Mouse (Mus musculus) forebrain, postnatal 0 days (tissue): Measurements from ENCODE around the gene Hoxc4. TPM values are rescaled to one million over a fixed set of nuclear protein-coding genes. Genes with fewer than 3 reads are reported as not detected.

Source experiments
- ATAC-seq: fragments of 200-750 bp; cut with Nextera tagmentation; 2 replicates; pipeline ENCODE4 v1.8.0; 2017; ENCODE audit warnings: mild to moderate bottlenecking, moderate library complexity
- DNase-seq: peaks from one replicate; pipeline ENCODE4 v3.0.0-alpha.2; 2015
- H3K27ac ChIP-seq: fragments of 300-500 bp; sonication (generic); 2 replicates; pipeline ENCODE4 v1.5.1; 2014; ENCODE audit warnings: low read depth, mild to moderate bottlenecking, antibody characterized with exemption, low read length, moderate library complexity, mixed read lengths
- H3K27me3 ChIP-seq: fragments of 300-500 bp; sonication (generic); 2 replicates; pipeline ENCODE4 v1.6.1; 2014; ENCODE audit warnings: mild to moderate bottlenecking, low read length, mixed read lengths; ENCODE audit not compliant: insufficient read depth
- H3K36me3 ChIP-seq: fragments of 300-500 bp; sonication (generic); 2 replicates; pipeline ENCODE4 v1.6.1; 2014; ENCODE audit warnings: mild to moderate bottlenecking, moderate library complexity; ENCODE audit not compliant: insufficient read depth
- H3K4me1 ChIP-seq: fragments of 300-500 bp; sonication (generic); 2 replicates; pipeline ENCODE4 v1.6.1; 2014; ENCODE audit warnings: antibody characterized with exemption; ENCODE audit not compliant: insufficient read depth
- H3K4me2 ChIP-seq: fragments of 300-500 bp; sonication (generic); 2 replicates; pipeline ENCODE4 v1.6.1; 2014; ENCODE audit warnings: low read depth, mild to moderate bottlenecking, moderate library complexity
- H3K4me3 ChIP-seq: fragments of 300-500 bp; sonication (generic); 2 replicates; pipeline ENCODE4 v1.5.1; 2014; ENCODE audit warnings: low read depth, low read length, mixed read lengths
- H3K9ac ChIP-seq: fragments of 300-500 bp; sonication (generic); 2 replicates; pipeline ENCODE4 v1.6.1; 2014; ENCODE audit warnings: mild to moderate bottlenecking
- H3K9me3 ChIP-seq: fragments of 300-500 bp; sonication (generic); 2 replicates; pipeline ENCODE4 v1.6.1; 2016; ENCODE audit warnings: low read length
- CTCF ChIP-seq: sonication (generic); IDR thresholded peaks from 2 replicates; pipeline ENCODE4 v1.5.1; 2016; ENCODE audit warnings: antibody characterized with exemption, control low read depth, low read depth
- WGBS: fragments of 180-500 bp; shearing (Covaris S2); extraction: QIAGEN DNeasy Blood & Tissue Kit; methylation state at CpG from one replicate; pipeline ENCODE4 v1.1.7; 2014; 5-methylcytosine and 5-hydroxymethylcytosine counted together
- polyA plus RNA-seq: library from polyadenylated mRNA; unstranded; fragments of >200 nt; fragmentation: Nextera tagmentation; extraction: Ambion mirVana; gene quantifications from 2 replicates; pipeline ENCODE4 v1.2.1, GENCODE M21; 2015
- total RNA-seq: library from RNA; depleted of rRNA; stranded (reverse); fragments of >200 nt; gene quantifications from 2 replicates; pipeline ENCODE4 v1.2.3, GENCODE M21; 2014

Gene Hoxc4
- total and polyA plus RNA-seq, 2 experiments from 2014 or later: not detected

- Histone ChIP-seq H3K27ac (no peak overlapping the region), H3K9ac (no peak overlapping the region), H3K4me1 (no peaks in the 10 kb centered on the region), H3K4me3 (peak overlapping the region; percentile 31), H3K4me2 (peak overlapping the region; percentile 63), H3K9me3 (no peaks in the 10 kb centered on the region), H3K27me3 (peaks cover 91% of the 10 kb centered on the region), H3K36me3 (no peaks in the 10 kb centered on the region)
- no peak for TF ChIP-seq CTCF
- DNase-seq (no peak), ATAC-seq (no peak)
- WGBS: 5% methylated on average over 19 of the region's 19 CpGs
These were observed 20.0 kb upstream of the Hoxc4 start for GRCm38 (mm10) chr15:102998608-102999182.

- Histone ChIP-seq H3K4me2 (peak overlapping the region; percentile 63), H3K27me3 (peaks cover 97% of the 10 kb centered on the region), H3K4me3 (peak overlapping the region; percentile 31), H3K4me1 (no peaks in the 10 kb centered on the region), H3K36me3 (no peaks in the 10 kb centered on the region), H3K27ac (no peak overlapping the region), H3K9me3 (no peaks in the 10 kb centered on the region), H3K9ac (0 out of 2 replicates have a peak overlapping the region, but pooled peaks have one; percentile 11)
- no peak for TF ChIP-seq CTCF
- WGBS: under 1% methylated on average over 32 of the region's 33 CpGs
- ATAC-seq (peak; percentile 60), DNase-seq (peak; percentile 70)
These were observed 19.4 kb upstream of the Hoxc4 start for GRCm38 (mm10) chr15:102999183-102999831.

GRCm38 (mm10) chr15:102999955-103000354 is 18.8 kb upstream of the Hoxc4 start:
- Histone ChIP-seq H3K4me2 (no peak overlapping the region), H3K27ac (no peak overlapping the region), H3K27me3 (peaks cover 97% of the 10 kb centered on the region), H3K9me3 (no peaks in the 10 kb centered on the region), H3K9ac (no peak overlapping the region), H3K36me3 (no peaks in the 10 kb centered on the region), H3K4me3 (no peak overlapping the region), H3K4me1 (no peaks in the 10 kb centered on the region)
- TF ChIP-seq CTCF: no peak
- ATAC-seq: no peak
- DNase-seq: no peak
- WGBS: 4% methylated on average over 11 of the region's 11 CpGs

- WGBS: under 1% methylated on average over 24 of the region's 24 CpGs
- Histone ChIP-seq H3K4me2 (no peak overlapping the region), H3K27me3 (peaks cover 97% of the 10 kb centered on the region), H3K36me3 (no peaks in the 10 kb centered on the region), H3K9ac (no peak overlapping the region), H3K4me1 (no peaks in the 10 kb centered on the region), H3K27ac (no peak overlapping the region), H3K4me3 (no peak overlapping the region), H3K9me3 (no peaks in the 10 kb centered on the region)
- no peak for TF ChIP-seq CTCF
- DNase-seq (no peak), ATAC-seq (no peak)
These were observed 18.2 kb upstream of the Hoxc4 start for GRCm38 (mm10) chr15:103000501-103000901.

GRCm38 (mm10) chr15:103001370-103001769 is 17.4 kb upstream of the Hoxc4 start:
- no peaks in the 10 kb centered on the region for H3K4me1 ChIP-seq
- H3K4me2 ChIP-seq: no peak overlapping the region
- H3K27me3 ChIP-seq: peaks cover 99% of the 10 kb centered on the region
- no peak overlapping the region for H3K4me3 ChIP-seq
- no peak overlapping the region for H3K9ac ChIP-seq
- TF ChIP-seq CTCF: no peak
- no peak overlapping the region for H3K27ac ChIP-seq
- WGBS: 15% methylated on average over 2 of the region's 2 CpGs
- no peaks in the 10 kb centered on the region for H3K9me3 ChIP-seq
- H3K36me3 ChIP-seq: no peaks in the 10 kb centered on the region
- DNase-seq: no peak
- no peak for ATAC-seq

- ATAC-seq (no peak), DNase-seq (no peak)
- Histone ChIP-seq H3K4me1 (no peaks in the 10 kb centered on the region), H3K36me3 (no peaks in the 10 kb centered on the region), H3K27me3 (peaks cover 99% of the 10 kb centered on the region), H3K4me2 (no peak overlapping the region), H3K9ac (no peak overlapping the region), H3K9me3 (no peaks in the 10 kb centered on the region), H3K4me3 (no peak overlapping the region), H3K27ac (no peak overlapping the region)
- no peak for TF ChIP-seq CTCF
- 6% methylated on average over 4 of the region's 4 CpGs for WGBS
These were observed 16.6 kb upstream of the Hoxc4 start for GRCm38 (mm10) chr15:103002156-103002555.

- no peaks in the 10 kb centered on the region for H3K9me3 ChIP-seq
- H3K4me2 ChIP-seq: no peak overlapping the region
- no peaks in the 10 kb centered on the region for H3K4me1 ChIP-seq
- H3K36me3 ChIP-seq: no peaks in the 10 kb centered on the region
- TF ChIP-seq CTCF: no peak
- DNase-seq (no peak), ATAC-seq (no peak)
- H3K27me3 ChIP-seq: peaks cover 99% of the 10 kb centered on the region
- H3K27ac ChIP-seq: no peak overlapping the region
- H3K4me3 ChIP-seq: no peak overlapping the region
- under 1% methylated on average over 13 of the region's 13 CpGs for WGBS
- no peak overlapping the region for H3K9ac ChIP-seq
These were observed 15.8 kb upstream of the Hoxc4 start for GRCm38 (mm10) chr15:103002821-103003448.
